Mouse (Mus musculus) kidney, adult 2 months (tissue): ENCODE measurements around the gene Ppp1r3c. TPM values are rescaled to one million over a fixed set of nuclear protein-coding genes. Genes with fewer than 3 reads are reported as not detected.

Experiments used
- DNase-seq: peaks from one replicate; pipeline ENCODE4 v3.0.0; 2021
- H3K27ac ChIP-seq: fragments of 200-500 bp; 2 replicates; pipeline ENCODE4 v1.5.1; 2012; ENCODE audit warnings: low read depth, low read length, control low read depth, inconsistent platforms; ENCODE audit not compliant: insufficient read depth
- H3K27me3 ChIP-seq: fragments of 200-500 bp; replicated peaks from 2 replicates; pipeline ENCODE4 v1.6.1; 2012; ENCODE audit warnings: mild to moderate bottlenecking, moderate library complexity, low read length, inconsistent platforms; ENCODE audit not compliant: control insufficient read depth, insufficient read depth
- H3K36me3 ChIP-seq: fragments of 200-500 bp; 2 replicates; pipeline ENCODE4 v1.6.1; 2012; ENCODE audit warnings: mild to moderate bottlenecking, moderate library complexity, low read length, inconsistent platforms; ENCODE audit not compliant: control insufficient read depth, insufficient read depth
- H3K4me1 ChIP-seq: fragments of 200-500 bp; 2 replicates; pipeline ENCODE4 v1.6.1; 2011; ENCODE audit warnings: low read length; ENCODE audit not compliant: control insufficient read depth, insufficient read depth
- H3K4me3 ChIP-seq: fragments of 200-500 bp; 2 replicates; pipeline ENCODE4 v1.5.1; 2011; ENCODE audit warnings: mild to moderate bottlenecking, low read depth, low read length, control low read depth; ENCODE audit not compliant: insufficient read depth
- CTCF ChIP-seq: fragments of 200-500 bp; conservative IDR thresholded peaks from 2 replicates; pipeline ENCODE4 v1.5.1; 2011; ENCODE audit warnings: low read depth, mild to moderate bottlenecking, control low read depth, low read length, moderate library complexity, mixed read lengths; ENCODE audit not compliant: insufficient read depth, insufficient read length
- POLR2A ChIP-seq: fragments of 200-500 bp; IDR thresholded peaks from one replicate; pipeline ENCODE4 v1.6.1; 2011; ENCODE audit warnings: low read depth, low read length, control low read depth
- WGBS: fragments of 180-500 bp; shearing (Covaris S2); methylation state at CpG from one replicate; pipeline ENCODE4 v1.1.7; 2018; 5-methylcytosine and 5-hydroxymethylcytosine counted together
- polyA plus RNA-seq: library from polyadenylated mRNA; depleted of rRNA; stranded (reverse); fragments of >200 nt; gene quantifications from 2 replicates; pipeline ENCODE4 v1.2.3, GENCODE M21; 2012; rRNA removed

Gene Ppp1r3c
- polyA plus RNA-seq, 1 experiment = 4.6 TPM

- no peak for DNase-seq
- no peak overlapping the region for H3K27ac ChIP-seq
- H3K4me3 ChIP-seq = no peak overlapping the region
- H3K4me1 ChIP-seq = no peaks in the 10 kb centered on the region
- no peak for TF ChIP-seq POLR2A
- TF ChIP-seq CTCF = no peak
- no peaks in the 10 kb centered on the region for H3K36me3 ChIP-seq
- 85% methylated on average over 5 of the region's 5 CpGs for WGBS
- H3K27me3 ChIP-seq = no peaks in the 10 kb centered on the region
These were observed 44.5 kb downstream of the Ppp1r3c start for GRCm38 (mm10) chr19:36691941-36692340.

GRCm38 (mm10) chr19:36691245-36691644 is 45.2 kb downstream of the Ppp1r3c start:
- H3K4me1 ChIP-seq = no peaks in the 10 kb centered on the region
- H3K27ac ChIP-seq = no peak overlapping the region
- H3K36me3 ChIP-seq = no peaks in the 10 kb centered on the region
- no peak overlapping the region for H3K4me3 ChIP-seq
- WGBS = 86% methylated on average over 2 of the region's 2 CpGs
- DNase-seq = no peak
- TF ChIP-seq CTCF (no peak), POLR2A (no peak)
- no peaks in the 10 kb centered on the region for H3K27me3 ChIP-seq

GRCm38 (mm10) chr19:36689205-36689604 is 47.2 kb downstream of the Ppp1r3c start:
- Histone ChIP-seq H3K4me1 (no peaks in the 10 kb centered on the region), H3K36me3 (no peaks in the 10 kb centered on the region), H3K27ac (no peak overlapping the region), H3K27me3 (no peaks in the 10 kb centered on the region), H3K4me3 (no peak overlapping the region)
- TF ChIP-seq CTCF (no peak), POLR2A (no peak)
- 55% methylated on average over 5 of the region's 5 CpGs for WGBS
- no peak for DNase-seq

- Histone ChIP-seq H3K4me3 (no peak overlapping the region), H3K27ac (no peak overlapping the region), H3K4me1 (no peaks in the 10 kb centered on the region), H3K27me3 (no peaks in the 10 kb centered on the region), H3K36me3 (no peaks in the 10 kb centered on the region)
- DNase-seq = peak; percentile 73
- 53% methylated on average over 8 of the region's 8 CpGs for WGBS
- TF ChIP-seq POLR2A (no peak), CTCF (no peak)
These were observed 48.4 kb downstream of the Ppp1r3c start for GRCm38 (mm10) chr19:36687843-36688637.

- H3K4me1 ChIP-seq = no peaks in the 10 kb centered on the region
- DNase-seq = no peak
- WGBS = 69% methylated on average over 9 of the region's 9 CpGs
- H3K36me3 ChIP-seq = no peaks in the 10 kb centered on the region
- no peaks in the 10 kb centered on the region for H3K27me3 ChIP-seq
- TF ChIP-seq POLR2A (no peak), CTCF (no peak)
- H3K4me3 ChIP-seq = no peak overlapping the region
- H3K27ac ChIP-seq = no peak overlapping the region
These were observed 49.4 kb downstream of the Ppp1r3c start for GRCm38 (mm10) chr19:36687044-36687443.

- Histone ChIP-seq H3K4me3 (no peak overlapping the region), H3K4me1 (no peaks in the 10 kb centered on the region), H3K36me3 (no peaks in the 10 kb centered on the region), H3K27me3 (no peaks in the 10 kb centered on the region), H3K27ac (no peak overlapping the region)
- no peak for DNase-seq
- WGBS = 88% methylated on average over 11 of the region's 11 CpGs
- TF ChIP-seq CTCF (no peak), POLR2A (no peak)
These were observed 50.4 kb downstream of the Ppp1r3c start for GRCm38 (mm10) chr19:36686016-36686415.

- no peak for DNase-seq
- TF ChIP-seq CTCF (no peak), POLR2A (no peak)
These were observed 53.9 kb downstream of the Ppp1r3c start for GRCm38 (mm10) chr19:36682560-36682959.

More at GRCm38 (mm10) chr19:36682560-36682959, 53.9 kb downstream of the Ppp1r3c start:
- Histone ChIP-seq H3K4me3 (no peak overlapping the region), H3K4me1 (no peaks in the 10 kb centered on the region), H3K36me3 (no peaks in the 10 kb centered on the region), H3K27ac (no peak overlapping the region), H3K27me3 (no peaks in the 10 kb centered on the region)
- WGBS = 76% methylated on average over 2 of the region's 2 CpGs

Other genes with a start within 250 kb of the Ppp1r3c start
- 0.34 and 0.41 TPM in 2 replicates for gene Hectd2, start 182.0 kb downstream of the Ppp1r3c start, polyA plus RNA-seq
- gene Tnks2, start 97.6 kb upstream of the Ppp1r3c start, polyA plus RNA-seq = 19.2 and 24.8 TPM in 2 replicates
- 2.1 and 3.5 TPM in 2 replicates for gene Fgfbp3, start 183.0 kb upstream of the Ppp1r3c start, polyA plus RNA-seq
- gene Btaf1, start 189.4 kb upstream of the Ppp1r3c start, polyA plus RNA-seq = 4.5 and 5.1 TPM in 2 replicates